Mouse (Mus musculus): ENCODE measurements at regions not wholly inside any gene's neighbourhood (a gene's known extent, or its start where the extent isn't known, plus 50 kb on each side); places are given as distances from the start of the nearest gene placed in this dataset.

DNA sequence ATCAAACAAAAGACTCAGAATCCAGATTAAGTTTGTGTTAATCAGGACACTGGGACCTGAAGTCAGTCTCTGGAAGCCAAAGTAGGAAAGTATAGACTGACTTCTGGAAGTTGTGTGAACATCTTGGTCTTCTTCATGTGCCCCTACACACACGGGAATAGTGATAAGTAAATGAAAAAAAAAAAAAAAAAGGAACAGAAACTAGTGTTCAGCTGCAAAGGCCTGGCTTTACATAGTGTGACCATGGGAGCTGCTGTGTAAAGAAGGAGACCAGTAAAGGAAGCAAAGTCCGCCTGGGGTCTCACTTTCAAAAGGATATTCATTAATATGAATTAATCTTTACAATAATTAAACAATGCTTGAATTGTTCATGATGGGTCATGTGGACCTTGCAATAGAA is 190.6 kb upstream of the Tmc3 start:
- no peak for TF ChIP-seq POLR2A (IDR thresholded peaks at IDR 0.05; ENCODE audit: control insufficient read depth, extremely low read depth, insufficient read depth, low read length, poor library complexity)
- TF ChIP-seq CTCF (IDR thresholded peaks at IDR 0.05; ENCODE audit: borderline replicate concordance, control insufficient read depth, extremely low read depth, insufficient read depth, low read length, poor library complexity) = no peak
